Mouse (Mus musculus) ES-E14 (cell line): ENCODE data around the gene R3hdm4. TPM values are rescaled to one million over a fixed set of nuclear protein-coding genes. Genes with fewer than 3 reads are reported as not detected.
"Not testable (repeated sequence)": the region's sequence is repeated elsewhere in the genome, so short reads cannot be mapped to it uniquely, and the experiment has no call there.

Experiments used
- DNase-seq: peaks from one replicate; pipeline ENCODE4 v3.0.0-alpha.2; 2013; ENCODE audit warnings: low read depth, low spot score
- H3K27ac ChIP-seq: 2 replicates; pipeline ENCODE4 v1.5.1; 2012; ENCODE audit warnings: low read depth, mild to moderate bottlenecking, low read length, moderate library complexity, mixed read lengths; ENCODE audit not compliant: poor library complexity, insufficient read depth, severe bottlenecking
- H3K36me3 ChIP-seq: 2 replicates; pipeline ENCODE4 v1.6.1; 2012; ENCODE audit warnings: mild to moderate bottlenecking, low read length, moderate library complexity, mixed read lengths; ENCODE audit not compliant: control insufficient read depth, poor library complexity, insufficient read depth, severe bottlenecking
- H3K4me1 ChIP-seq, 2 experiments: fragments of 150-350 bp in 1 of 2; sonication (generic) in 1 of 2; 2 replicates each; pipeline ENCODE4 v1.6.1; 2012; ENCODE audit warnings: low read length in 2 of 2, mild to moderate bottlenecking in 1 of 2, mixed read lengths in 1 of 2; ENCODE audit not compliant: control insufficient read depth in 2 of 2, insufficient read depth in 2 of 2, poor library complexity in 1 of 2
- H3K4me3 ChIP-seq, 2 experiments: fragments of 150-350 bp in 1 of 2; sonication (generic) in 1 of 2; 2 replicates each; pipeline ENCODE4 v1.5.1; 2012; ENCODE audit warnings: low read length in 2 of 2, low read depth in 1 of 2, mild to moderate bottlenecking in 1 of 2, mixed read lengths in 1 of 2; ENCODE audit not compliant: insufficient read depth in 1 of 2, poor library complexity in 1 of 2, severe bottlenecking in 1 of 2
- H3K9ac ChIP-seq: 2 replicates; pipeline ENCODE4 v1.6.1; 2012; ENCODE audit warnings: low read depth, mild to moderate bottlenecking, low read length, mixed read lengths; ENCODE audit not compliant: poor library complexity, insufficient read depth, severe bottlenecking
- H3K9me3 ChIP-seq: fragments of 150-350 bp; sonication (generic); 2 replicates; pipeline ENCODE4 v1.6.1; 2012; ENCODE audit warnings: low read depth, mild to moderate bottlenecking, low read length; ENCODE audit not compliant: control insufficient read depth, insufficient read depth
- CHD2 ChIP-seq: IDR thresholded peaks from 2 replicates; pipeline ENCODE4 v1.6.1; 2014; ENCODE audit warnings: mild to moderate bottlenecking, low read depth, low read length, inconsistent platforms
- HCFC1 ChIP-seq: IDR thresholded peaks from 2 replicates; pipeline ENCODE4 v1.6.1; 2012; ENCODE audit warnings: low read length, inconsistent platforms, borderline replicate concordance; ENCODE audit not compliant: insufficient read depth
- MAFK ChIP-seq: IDR thresholded peaks from 2 replicates; pipeline ENCODE4 v1.6.1; 2014; ENCODE audit warnings: mild to moderate bottlenecking, low read depth, low read length, inconsistent platforms; ENCODE audit not compliant: insufficient read depth
- ZC3H11A ChIP-seq: IDR thresholded peaks from 2 replicates; pipeline ENCODE4 v1.6.1; 2012; ENCODE audit warnings: low read depth, mild to moderate bottlenecking, inconsistent platforms, low read length, borderline replicate concordance
- ZNF384 ChIP-seq: IDR thresholded peaks from 2 replicates; pipeline ENCODE4 v1.6.1; 2012; ENCODE audit warnings: low read depth, low read length, inconsistent platforms
- in situ Hi-C, 2 experiments: fragments of 600-800 bp; cut with MboI; formaldehyde crosslinking; loops; one replicate each; pipeline ENCODE4 v1.15.1; 2025; ENCODE audit warnings: low sequenced_read_pairs in 2 of 2, inconsistent platforms in 1 of 2; ENCODE audit not compliant: unreplicated experiment in 2 of 2
- total RNA-seq: library from RNA; depleted of rRNA; stranded (reverse); fragments of 300-350 nt; gene quantifications from 2 replicates; pipeline ENCODE4 v1.2.3, GENCODE M21; 2012

Gene R3hdm4
- total RNA-seq, 1 experiment = 24.0 TPM

GRCm38 (mm10) chr10:79892451-79893118, 28.4 kb downstream of the R3hdm4 start:
- in situ Hi-C loops, H3K4me3 ChIP-seq: not testable (repeated sequence)

GRCm38 (mm10) chr10:79890670-79891069, 30.3 kb downstream of the R3hdm4 start, which contains the start of gene Cfd:
Gene Cfd (plus strand): TSS chr10:79890853.
- Histone ChIP-seq H3K36me3 (peaks cover 4% of the 10 kb centered on the region; the same call in 1 of the 2 replicates), H3K9me3 (no peaks in the 10 kb centered on the region), H3K4me1 (no peaks in the 10 kb centered on the region; a peak in 1 of 4 replicates), H3K9ac (no peak within 1 kb of the TSS), H3K4me3 (no peak within 1 kb of the TSS), H3K27ac (no peak within 1 kb of the TSS)
- in situ Hi-C loops = no loop called here
- TF ChIP-seq MAFK = no peak
- no peak for TF ChIP-seq ZNF384
- TF ChIP-seq HCFC1 = no peak
- TF ChIP-seq ZC3H11A = no peak
- TF ChIP-seq CHD2 = no peak
- no peak for DNase-seq

More at GRCm38 (mm10) chr10:79892451-79893118, 28.4 kb downstream of the R3hdm4 start:
- peak; percentile 86 for DNase-seq
- H3K4me1 ChIP-seq, H3K36me3 ChIP-seq, H3K9me3 ChIP-seq, H3K27ac ChIP-seq, H3K9ac ChIP-seq: not testable (repeated sequence)
- TF ChIP-seq ZC3H11A (peak; percentile 48; the same call in 1 of the 2 replicates), ZNF384 (peak; percentile 22; the same call in 1 of the 2 replicates)

GRCm38 (mm10) chr10:79889386-79889785, 31.6 kb downstream of the R3hdm4 start:
- in situ Hi-C loops = no loop called here
- Histone ChIP-seq H3K27ac (no peak overlapping the region), H3K4me1 (no peaks in the 10 kb centered on the region; a peak in 1 of 4 replicates), H3K9ac (no peak overlapping the region), H3K36me3 (no peaks in the 10 kb centered on the region), H3K9me3 (no peaks in the 10 kb centered on the region), H3K4me3 (no peak overlapping the region)
- no peak for DNase-seq
- TF ChIP-seq HCFC1 = no peak
- TF ChIP-seq MAFK = no peak
- TF ChIP-seq ZNF384 = no peak
- TF ChIP-seq ZC3H11A = no peak
- TF ChIP-seq CHD2 = no peak

GRCm38 (mm10) chr10:79886611-79887010, 34.4 kb downstream of the R3hdm4 start:
- Histone ChIP-seq H3K4me3 (no peak overlapping the region), H3K9ac (no peak overlapping the region), H3K27ac (no peak overlapping the region), H3K9me3 (no peaks in the 10 kb centered on the region), H3K36me3 (no peaks in the 10 kb centered on the region), H3K4me1 (peaks cover 0 to 8% of the 10 kb centered on the region in 2 experiments; a peak in 1 of 4 replicates)
- DNase-seq = no peak
- TF ChIP-seq MAFK (no peak), HCFC1 (no peak), ZNF384 (no peak), ZC3H11A (no peak), CHD2 (no peak)
- in situ Hi-C loops = no loop called here
